Mouse (Mus musculus): Measurements from ENCODE around the gene Gm15446. TPM values are rescaled to one million over a fixed set of nuclear protein-coding genes. Genes with fewer than 3 reads are reported as not detected.
"Not testable (repeated sequence)": the region's sequence is repeated elsewhere in the genome, so short reads cannot be mapped to it uniquely, and the experiment has no call there.

Gene Gm15446
- 0.56 and 0.68 TPM in 2 replicates for polyA plus RNA-seq (2015; fragmentation: Nextera tagmentation; extraction: Ambion mirVana)

DNA sequence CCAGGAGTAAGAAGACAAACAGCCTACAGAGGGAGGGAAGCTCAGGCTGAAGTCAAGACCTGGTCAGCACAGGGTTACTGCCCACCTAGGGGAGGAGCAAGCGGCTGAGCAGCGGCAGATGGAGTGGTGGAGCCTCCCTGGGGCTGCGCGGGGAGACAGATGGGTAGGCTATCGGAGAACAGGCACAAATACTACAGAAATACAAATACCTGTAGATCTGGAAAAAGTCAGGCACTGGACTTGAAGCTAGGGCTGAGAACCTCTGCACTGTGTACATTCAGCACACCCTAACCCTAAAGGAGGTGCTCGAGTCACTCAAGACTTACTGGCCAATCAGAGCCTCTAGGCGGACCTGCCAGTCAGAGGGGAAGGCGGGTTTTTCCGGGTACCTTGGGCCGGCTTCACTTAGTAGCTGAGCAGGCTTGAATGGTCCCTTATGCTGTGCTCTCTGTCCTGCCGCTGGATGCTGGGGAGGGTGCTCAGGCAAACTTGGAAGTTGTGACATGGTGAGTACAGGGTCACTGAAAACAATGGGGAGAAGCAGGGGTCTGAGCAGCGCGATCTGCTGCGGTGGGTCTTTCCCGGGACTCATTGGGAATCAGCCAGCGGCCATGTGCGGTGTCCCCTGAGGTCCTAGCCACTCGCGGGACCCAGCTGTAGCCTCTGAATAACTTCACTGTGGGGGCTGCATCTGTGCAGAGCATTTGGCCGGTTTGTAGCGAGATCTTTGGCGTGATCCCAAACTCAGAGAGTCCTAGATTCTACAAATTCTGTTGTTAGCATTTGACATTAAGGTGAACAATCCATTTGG lies at the start of gene Gm15446:
TSS of gene Gm15446 (plus strand) at position 140 of the 811 bp plus-strand sequence.
- H3K36me3 ChIP-seq; H3K27me3 ChIP-seq (replicated peaks); H3K9me3 ChIP-seq (replicated peaks): not testable (repeated sequence)
- peak within 1 kb of the TSS; percentile 59 for H3K4me3 ChIP-seq (replicated peaks)
- peak within 1 kb of the TSS; percentile 71 for H3K27ac ChIP-seq (replicated peaks)
- under 1% methylated on average over 22 of the region's 22 CpGs for WGBS
- peak; percentile 99 for ATAC-seq (ENCODE audit: low FRiP score)
- peaks cover 17% of the 10 kb centered on the region for H3K4me1 ChIP-seq
- peak within 1 kb of the TSS; percentile 56 for H3K9ac ChIP-seq (replicated peaks)
- peak within 1 kb of the TSS; percentile 63 for H3K4me2 ChIP-seq

DNA sequence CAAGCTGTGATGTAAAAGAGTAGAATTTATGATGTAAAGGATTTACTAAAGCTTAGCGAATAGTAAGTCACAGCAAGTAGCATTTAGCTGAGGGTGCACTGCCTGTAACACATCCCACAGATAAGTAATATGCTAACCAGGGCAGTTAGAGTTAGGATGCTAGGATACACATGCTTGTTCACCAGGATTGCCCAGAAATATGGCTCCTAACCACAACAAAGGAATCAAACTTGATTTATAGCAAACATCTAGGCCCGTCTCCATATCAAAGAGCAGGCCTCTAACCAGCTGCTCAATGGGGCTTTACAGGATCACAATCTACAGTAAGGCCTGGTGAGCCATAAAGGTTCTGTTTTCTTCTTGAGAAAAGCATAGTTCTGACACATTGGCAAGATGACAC lies 929 bp downstream of the Gm15446 start:
- not testable (repeated sequence) for H3K9me3 ChIP-seq (replicated peaks); ATAC-seq (ENCODE audit: low FRiP score); H3K27me3 ChIP-seq (replicated peaks); H3K36me3 ChIP-seq
- Histone ChIP-seq H3K9ac (replicated peaks) (peak overlapping the region; percentile 56), H3K27ac (replicated peaks) (peak overlapping the region; percentile 33; the same call in 1 of the 2 replicates), H3K4me2 (peak overlapping the region; percentile 63), H3K4me1 (peaks cover 17% of the 10 kb centered on the region), H3K4me3 (replicated peaks) (peak overlapping the region; percentile 59)
- 3% methylated on average over 2 of the region's 2 CpGs for WGBS

DNA sequence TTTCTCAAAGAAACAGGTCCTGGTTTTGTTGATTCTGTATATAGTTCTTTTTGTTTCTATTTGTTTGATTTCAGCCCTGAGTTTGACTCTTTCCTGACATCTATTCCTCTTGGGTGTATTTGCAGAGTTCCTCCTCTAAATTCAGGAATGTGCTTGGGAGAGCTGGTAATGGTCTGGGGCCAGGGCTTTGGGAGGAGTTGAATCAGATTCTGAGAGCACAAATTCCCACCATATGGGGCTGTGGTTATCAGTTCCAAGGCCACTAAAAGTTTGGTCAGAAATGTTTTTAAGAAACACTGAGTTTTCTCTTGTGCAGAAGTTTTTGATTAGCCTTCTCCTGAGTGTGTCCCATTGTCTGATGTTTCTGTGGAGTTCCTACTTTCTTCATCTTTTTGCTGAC lies 1.7 kb downstream of the Gm15446 start:
- H3K4me1 ChIP-seq = peaks cover 17% of the 10 kb centered on the region
- H3K9ac ChIP-seq (replicated peaks) = no peak overlapping the region
- no peaks in the 10 kb centered on the region for H3K9me3 ChIP-seq (replicated peaks)
- H3K27ac ChIP-seq (replicated peaks) = no peak overlapping the region
- H3K4me2 ChIP-seq = no peak overlapping the region
- H3K27me3 ChIP-seq (replicated peaks) = no peaks in the 10 kb centered on the region
- no peaks in the 10 kb centered on the region; the same call in 1 of the 2 replicates for H3K36me3 ChIP-seq
- H3K4me3 ChIP-seq (replicated peaks) = no peak overlapping the region
- no peak for ATAC-seq (ENCODE audit: low FRiP score)

DNA sequence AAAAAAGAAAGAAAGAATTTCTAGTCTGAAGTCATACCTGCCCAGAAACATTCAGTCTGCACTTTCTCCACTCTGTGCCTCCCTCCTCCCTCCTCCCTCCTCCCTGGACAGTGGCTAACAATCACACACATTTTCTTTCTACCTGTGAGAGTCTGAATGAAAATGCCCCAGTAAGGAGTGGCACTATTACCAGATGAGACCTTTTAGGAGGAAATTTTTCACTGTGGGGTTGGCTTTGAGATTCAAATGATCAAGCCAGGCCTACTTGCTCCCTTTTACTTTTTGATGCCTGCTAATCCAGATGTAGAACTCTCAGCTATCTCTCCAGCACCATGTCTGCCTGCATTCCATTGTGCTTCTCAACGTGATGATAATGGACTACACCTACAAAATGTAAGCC lies 27.1 kb downstream of the Gm15446 start:
- Histone ChIP-seq H3K4me3 (replicated peaks) (no peak overlapping the region), H3K27ac (replicated peaks) (no peak overlapping the region), H3K4me1 (no peaks in the 10 kb centered on the region), H3K4me2 (no peak overlapping the region), H3K9ac (replicated peaks) (no peak overlapping the region), H3K36me3 (no peaks in the 10 kb centered on the region), H3K9me3 (replicated peaks) (no peaks in the 10 kb centered on the region), H3K27me3 (replicated peaks) (no peaks in the 10 kb centered on the region)
- WGBS = no CpG with 5 or more reads among the region's 1 CpGs
- no peak for ATAC-seq (ENCODE audit: low FRiP score)

DNA sequence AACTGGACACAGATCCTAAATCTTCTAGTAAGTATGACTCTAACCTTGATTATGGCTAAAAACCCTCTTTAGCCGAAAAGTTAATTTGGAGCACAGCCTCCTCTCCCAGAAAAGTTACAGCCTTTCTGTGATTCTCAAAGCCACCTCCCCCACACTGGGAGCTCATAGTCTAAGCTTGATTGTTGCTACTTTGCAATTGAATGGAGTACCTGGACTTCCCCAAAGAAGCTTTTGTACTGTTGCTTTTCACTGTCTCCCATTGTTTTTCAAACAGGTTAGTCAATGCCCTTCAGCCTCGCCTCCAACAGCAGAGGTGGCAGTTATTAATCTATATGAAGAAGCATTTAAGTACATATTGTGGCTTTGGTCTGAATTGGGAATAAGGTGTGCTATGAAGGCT lies 57.5 kb downstream of the Gm15446 start:
- H3K36me3 ChIP-seq; H3K9ac ChIP-seq (replicated peaks); H3K27me3 ChIP-seq (replicated peaks); ATAC-seq (ENCODE audit: low FRiP score); H3K27ac ChIP-seq (replicated peaks); H3K4me3 ChIP-seq (replicated peaks); H3K4me2 ChIP-seq; H3K4me1 ChIP-seq; H3K9me3 ChIP-seq (replicated peaks): not testable (repeated sequence)
- no CpG with 5 or more reads among the region's 2 CpGs for WGBS

Other genes with a start within 250 kb of the Gm15446 start
- 1.7 and 2.4 TPM in 2 replicates for gene 5430403G16Rik, start 232.4 kb upstream of the Gm15446 start, polyA plus RNA-seq (2015; fragmentation: Nextera tagmentation; extraction: Ambion mirVana)
- 5.1 and 5.3 TPM in 2 replicates for gene 4930522L14Rik, start 171.5 kb upstream of the Gm15446 start, polyA plus RNA-seq (2015; fragmentation: Nextera tagmentation; extraction: Ambion mirVana)
- gene Zfp932, start 73.1 kb downstream of the Gm15446 start, polyA plus RNA-seq (2015; fragmentation: Nextera tagmentation; extraction: Ambion mirVana) = 22.4 and 26.0 TPM in 2 replicates
- 3.2 and 4.6 TPM in 2 replicates for gene Gm17655, start 149.1 kb downstream of the Gm15446 start, polyA plus RNA-seq (2015; fragmentation: Nextera tagmentation; extraction: Ambion mirVana)
- gene Gm35315, start 171.0 kb downstream of the Gm15446 start, polyA plus RNA-seq (2015; fragmentation: Nextera tagmentation; extraction: Ambion mirVana) = 0.44 and 0.92 TPM in 2 replicates
- gene Plcxd1, start 176.6 kb downstream of the Gm15446 start, polyA plus RNA-seq (2015; fragmentation: Nextera tagmentation; extraction: Ambion mirVana) = 6.4 and 7.5 TPM in 2 replicates
- gene Gtpbp6, start 184.8 kb downstream of the Gm15446 start, polyA plus RNA-seq (2015; fragmentation: Nextera tagmentation; extraction: Ambion mirVana) = 59.2 and 68.3 TPM in 2 replicates
- gene Zfp605, start 186.7 kb downstream of the Gm15446 start, polyA plus RNA-seq (2015; fragmentation: Nextera tagmentation; extraction: Ambion mirVana) = 13.0 and 13.6 TPM in 2 replicates
- 67.4 and 77.4 TPM in 2 replicates for gene Chfr, start 212.4 kb downstream of the Gm15446 start, polyA plus RNA-seq (2015; fragmentation: Nextera tagmentation; extraction: Ambion mirVana)

All from neural tube, embryonic 15.5 days (tissue).